Mouse (Mus musculus) liver, embryonic 15.5 days (tissue): ENCODE measurements around the gene Gm43720. TPM values are rescaled to one million over a fixed set of nuclear protein-coding genes. Genes with fewer than 3 reads are reported as not detected.

Source experiments
- ATAC-seq: fragments of 200-750 bp; cut with Nextera tagmentation; 2 replicates; pipeline ENCODE4 v1.8.0; 2017; ENCODE audit warnings: moderate number of reproducible peaks, mild to moderate bottlenecking, moderate library complexity; ENCODE audit not compliant: insufficient read depth
- H3K27ac ChIP-seq: fragments of 300-500 bp; sonication (generic); replicated peaks from 2 replicates; pipeline ENCODE4 v1.5.1; 2015; ENCODE audit warnings: mild to moderate bottlenecking, inconsistent platforms
- H3K27me3 ChIP-seq: fragments of 300-500 bp; sonication (generic); 2 replicates; pipeline ENCODE4 v1.6.1; 2015; ENCODE audit warnings: mild to moderate bottlenecking, inconsistent platforms
- H3K36me3 ChIP-seq: fragments of 300-500 bp; sonication (generic); replicated peaks from 2 replicates; pipeline ENCODE4 v1.6.1; 2015; ENCODE audit warnings: moderate library complexity, mild to moderate bottlenecking, inconsistent platforms
- H3K4me1 ChIP-seq: fragments of 300-500 bp; sonication (generic); replicated peaks from 2 replicates; pipeline ENCODE4 v1.6.1; 2015; ENCODE audit warnings: inconsistent platforms
- H3K4me2 ChIP-seq: fragments of 300-500 bp; sonication (generic); 2 replicates; pipeline ENCODE4 v1.6.1; 2015; ENCODE audit warnings: moderate library complexity, mild to moderate bottlenecking, inconsistent platforms
- H3K4me3 ChIP-seq: fragments of 300-500 bp; sonication (generic); replicated peaks from 2 replicates; pipeline ENCODE4 v1.5.1; 2015; ENCODE audit warnings: mild to moderate bottlenecking, inconsistent platforms
- H3K9ac ChIP-seq: fragments of 300-500 bp; sonication (generic); 2 replicates; pipeline ENCODE4 v1.6.1; 2015; ENCODE audit warnings: moderate library complexity, mild to moderate bottlenecking, inconsistent platforms
- H3K9me3 ChIP-seq: fragments of 300-500 bp; sonication (generic); replicated peaks from 2 replicates; pipeline ENCODE4 v1.6.1; 2016; ENCODE audit warnings: inconsistent platforms
- WGBS: fragments of 180-500 bp; shearing (Covaris S2); methylation state at CpG from one replicate; pipeline ENCODE4 v1.1.7; 2015; ENCODE audit warnings: mixed read lengths; ENCODE audit not compliant: insufficient replicate concordance; 5-methylcytosine and 5-hydroxymethylcytosine counted together
- polyA plus RNA-seq: library from polyadenylated mRNA; unstranded; fragments of >200 nt; fragmentation: Nextera tagmentation; extraction: Ambion mirVana; gene quantifications from 2 replicates; pipeline ENCODE4 v1.2.1, GENCODE M21; 2015

Gene Gm43720
- polyA plus RNA-seq, 1 experiment from 2014 or later: not detected

DNA sequence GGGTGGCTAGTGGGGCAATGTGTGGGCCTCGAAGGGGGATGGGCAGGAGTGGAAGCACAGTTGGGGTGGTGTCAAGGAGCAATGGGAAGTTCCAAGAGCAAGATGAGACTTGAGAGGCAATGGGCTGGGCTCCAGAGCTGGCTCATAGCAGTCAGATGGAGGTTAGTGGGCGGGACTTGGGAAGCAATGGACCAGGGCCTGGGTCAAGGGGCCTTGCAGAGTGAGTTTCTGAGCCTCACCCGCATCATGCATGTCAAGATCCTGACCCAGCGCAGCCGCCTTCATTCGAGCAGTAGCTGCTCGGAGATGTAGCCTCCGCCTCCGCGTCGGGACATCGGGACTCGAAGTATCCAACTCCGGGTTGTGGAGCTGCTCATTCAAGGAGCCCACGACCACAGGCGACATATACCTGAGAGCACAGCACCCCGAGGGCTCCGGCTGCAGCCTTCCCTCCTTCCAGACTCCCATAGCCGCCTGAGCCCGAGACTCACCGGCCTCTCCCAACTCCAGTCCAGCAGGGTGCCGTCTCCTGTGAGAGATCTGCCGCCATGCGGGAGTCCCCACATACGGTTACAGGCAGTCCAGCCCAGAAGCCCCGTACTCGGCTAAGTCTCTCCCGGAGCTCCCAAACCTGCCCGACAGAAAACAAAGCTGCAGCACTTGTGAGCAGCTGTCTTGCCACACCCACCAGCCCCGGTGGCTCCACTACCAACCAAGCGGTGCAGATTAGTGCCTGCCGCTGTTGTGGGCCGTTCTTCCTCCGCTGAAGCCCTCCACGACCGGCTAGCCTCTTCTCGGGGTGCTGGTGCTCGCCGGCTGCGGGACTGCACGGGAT lies 4.3 kb downstream of the Gm43720 start:
- no peak overlapping the region for H3K27ac ChIP-seq
- 64% methylated on average over 41 of the region's 41 CpGs for WGBS
- no peak overlapping the region for H3K4me3 ChIP-seq
- H3K9ac ChIP-seq: no peak overlapping the region
- peaks cover 56% of the 10 kb centered on the region for H3K27me3 ChIP-seq
- H3K9me3 ChIP-seq: no peaks in the 10 kb centered on the region
- peaks cover 16% of the 10 kb centered on the region for H3K4me1 ChIP-seq
- H3K4me2 ChIP-seq: no peak overlapping the region
- H3K36me3 ChIP-seq: no peaks in the 10 kb centered on the region
- ATAC-seq: no peak

DNA sequence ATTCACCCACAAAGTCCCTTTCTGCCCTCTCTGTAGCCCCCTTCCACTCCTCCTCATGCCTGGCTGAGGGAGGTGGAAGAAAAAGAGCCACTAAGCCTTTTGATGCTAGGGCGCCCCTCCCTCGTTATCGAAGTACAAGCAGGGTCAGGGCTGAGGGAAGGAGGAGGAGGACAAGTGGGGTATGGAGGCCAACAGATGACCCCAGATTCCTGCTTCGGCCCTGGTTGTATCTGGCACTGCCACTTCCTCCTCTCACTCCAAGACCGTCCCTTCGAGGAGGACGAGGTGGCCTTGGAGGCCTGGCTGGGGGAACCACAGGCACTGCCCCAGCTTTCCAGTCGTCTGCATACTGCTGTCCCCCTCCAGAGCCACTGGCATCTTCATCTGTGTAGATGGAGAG lies 5.6 kb downstream of the Gm43720 start:
- Histone ChIP-seq H3K27ac (no peak overlapping the region), H3K36me3 (no peaks in the 10 kb centered on the region), H3K27me3 (peaks cover 55% of the 10 kb centered on the region), H3K9me3 (no peaks in the 10 kb centered on the region), H3K4me1 (peaks cover 3% of the 10 kb centered on the region), H3K4me2 (no peak overlapping the region), H3K4me3 (no peak overlapping the region), H3K9ac (no peak overlapping the region)
- ATAC-seq: no peak
- WGBS: 50% methylated on average over 8 of the region's 8 CpGs

DNA sequence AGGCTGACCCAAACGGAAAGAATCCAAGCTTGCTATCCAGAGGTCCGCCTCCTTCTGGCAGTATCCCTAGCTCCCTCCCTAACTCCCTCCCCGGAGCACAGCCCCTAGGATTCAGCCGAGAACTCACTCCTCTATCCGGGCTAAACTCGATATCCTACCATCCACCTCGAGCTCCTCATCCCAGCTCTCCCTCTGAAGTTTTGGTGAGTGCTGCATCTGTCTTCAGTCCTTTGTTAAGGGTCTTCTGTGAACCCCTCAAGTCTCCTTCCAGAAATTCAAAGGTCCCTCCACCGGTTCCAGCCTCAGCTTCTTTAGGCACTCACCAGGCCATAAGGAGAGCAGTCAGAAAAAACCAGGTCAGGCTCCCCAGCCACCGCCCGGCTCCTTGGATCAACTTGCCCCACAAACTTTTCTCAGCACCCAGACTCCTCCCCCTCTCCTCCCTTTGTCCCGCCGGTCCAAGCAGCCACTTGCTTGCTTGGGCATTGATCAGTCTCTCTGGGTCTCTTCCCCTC lies 7.3 kb downstream of the Gm43720 start, which contains the start of gene Gal3st4:
Gene Gal3st4 (minus strand): TSS at position 432 of the 515 bp plus-strand sequence.
- Histone ChIP-seq H3K4me3 (no peak within 1 kb of the TSS), H3K9ac (no peak within 1 kb of the TSS), H3K9me3 (no peaks in the 10 kb centered on the region), H3K27me3 (peaks cover 44% of the 10 kb centered on the region), H3K4me1 (0 out of 2 replicates have a peak, but pooled peaks cover 2% of the 10 kb centered on the region), H3K27ac (no peak within 1 kb of the TSS), H3K36me3 (no peaks in the 10 kb centered on the region), H3K4me2 (no peak within 1 kb of the TSS)
- ATAC-seq: no peak
- WGBS: 16% methylated on average over 12 of the region's 12 CpGs

DNA sequence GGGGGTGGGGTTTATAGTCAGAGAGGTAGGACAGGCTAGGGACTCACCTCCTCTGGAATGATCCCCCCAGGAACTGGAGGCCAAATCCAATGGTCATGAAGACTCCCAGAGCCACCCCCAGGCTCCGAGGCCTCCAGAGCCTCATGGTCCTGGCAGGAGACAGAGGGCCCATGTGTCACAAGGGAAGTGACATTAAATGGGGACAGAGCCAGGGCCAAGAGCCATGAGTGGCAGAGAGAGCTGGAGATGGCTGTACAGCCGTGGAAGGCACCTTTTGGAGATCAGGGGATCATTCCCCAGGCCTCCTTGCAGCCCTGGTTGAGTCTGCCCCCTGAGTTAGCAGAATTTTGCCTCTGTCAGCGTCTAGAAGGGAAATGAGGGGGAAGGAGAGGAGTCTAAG lies 8.5 kb downstream of the Gm43720 start:
- H3K36me3 ChIP-seq: no peaks in the 10 kb centered on the region
- H3K4me3 ChIP-seq: no peak overlapping the region
- H3K27ac ChIP-seq: no peak overlapping the region
- WGBS: 26% methylated on average over 3 of the region's 3 CpGs
- H3K9ac ChIP-seq: no peak overlapping the region
- peaks cover 44% of the 10 kb centered on the region for H3K27me3 ChIP-seq
- ATAC-seq: no peak
- H3K4me2 ChIP-seq: no peak overlapping the region
- H3K4me1 ChIP-seq: 0 out of 2 replicates have a peak, but pooled peaks cover 2% of the 10 kb centered on the region
- H3K9me3 ChIP-seq: no peaks in the 10 kb centered on the region

DNA sequence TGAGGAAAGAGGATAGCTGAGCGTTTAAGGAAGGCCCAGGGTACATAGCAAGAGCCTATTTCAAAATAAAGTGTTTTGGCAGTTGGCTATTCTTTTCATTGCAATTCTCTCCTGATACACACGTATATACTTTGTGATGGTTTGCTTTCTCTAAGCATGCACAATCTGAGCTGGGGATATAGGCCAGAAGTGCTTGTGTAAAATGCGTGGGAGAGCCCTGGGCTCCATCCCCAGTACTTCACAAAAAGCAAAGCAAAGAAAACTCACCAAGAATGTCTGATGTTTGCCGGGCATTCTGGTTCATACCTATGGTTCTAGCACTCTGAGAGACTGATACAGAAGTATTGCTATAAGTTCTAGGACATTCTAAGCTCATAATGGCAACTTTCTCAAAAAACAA lies 10.8 kb downstream of the Gm43720 start:
- Histone ChIP-seq H3K9ac (no peak overlapping the region), H3K4me3 (no peak overlapping the region), H3K9me3 (no peaks in the 10 kb centered on the region), H3K27me3 (peaks cover 39% of the 10 kb centered on the region), H3K4me2 (no peak overlapping the region), H3K27ac (no peak overlapping the region), H3K4me1 (peaks cover 12% of the 10 kb centered on the region), H3K36me3 (no peaks in the 10 kb centered on the region)
- WGBS: 59% methylated on average over 4 of the region's 4 CpGs
- ATAC-seq: no peak

DNA sequence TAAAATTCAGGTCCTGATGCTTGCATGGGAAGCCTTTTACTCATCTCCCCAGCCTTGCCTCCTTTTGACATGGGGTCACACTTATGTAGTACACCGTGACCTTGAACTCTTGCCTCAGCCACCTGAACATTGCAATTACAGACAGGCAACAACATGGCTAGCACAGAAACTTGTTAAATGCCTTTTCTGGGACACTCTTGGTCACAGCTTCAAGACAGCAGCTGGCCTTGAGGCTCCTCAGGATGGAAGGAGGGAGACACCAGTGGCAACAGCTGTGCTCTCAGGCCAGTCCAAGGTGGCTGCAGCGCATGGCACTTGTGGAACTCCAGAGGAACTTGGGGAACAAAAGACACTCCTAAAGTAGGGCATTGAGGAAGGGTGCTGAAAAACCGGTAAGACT lies 12.6 kb downstream of the Gm43720 start:
- Histone ChIP-seq H3K4me1 (peaks cover 26% of the 10 kb centered on the region), H3K9me3 (no peaks in the 10 kb centered on the region), H3K27me3 (peaks cover 21% of the 10 kb centered on the region), H3K36me3 (no peaks in the 10 kb centered on the region), H3K4me2 (no peak overlapping the region), H3K27ac (no peak overlapping the region), H3K4me3 (no peak overlapping the region), H3K9ac (no peak overlapping the region)
- WGBS: 77% methylated on average over 3 of the region's 3 CpGs
- no peak for ATAC-seq

DNA sequence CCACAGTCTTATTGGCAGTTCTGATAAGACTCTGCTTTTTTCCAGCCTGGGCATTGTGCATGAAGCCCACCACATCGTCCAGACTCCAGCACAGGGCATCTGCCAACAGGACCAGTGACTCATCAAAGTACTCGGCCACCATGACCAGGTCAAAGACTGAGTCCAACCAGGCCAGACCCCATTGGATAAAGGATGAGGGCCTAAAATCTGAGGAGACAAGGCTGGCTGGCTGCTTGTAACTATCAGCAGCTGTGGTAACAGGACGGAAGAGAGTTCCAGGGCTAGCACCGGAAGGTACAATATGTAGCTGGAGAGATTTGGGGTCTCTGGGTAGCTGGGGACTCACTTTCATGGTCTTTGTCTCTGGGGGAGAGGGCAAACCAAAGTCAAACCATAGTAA lies 14.0 kb downstream of the Gm43720 start:
- Histone ChIP-seq H3K4me1 (peaks cover 40% of the 10 kb centered on the region), H3K27ac (no peak overlapping the region), H3K9ac (no peak overlapping the region), H3K4me2 (no peak overlapping the region), H3K4me3 (no peak overlapping the region), H3K36me3 (peaks cover 11% of the 10 kb centered on the region), H3K9me3 (no peaks in the 10 kb centered on the region), H3K27me3 (peaks cover 7% of the 10 kb centered on the region)
- no peak for ATAC-seq
- 80% methylated on average over 4 of the region's 4 CpGs for WGBS

DNA sequence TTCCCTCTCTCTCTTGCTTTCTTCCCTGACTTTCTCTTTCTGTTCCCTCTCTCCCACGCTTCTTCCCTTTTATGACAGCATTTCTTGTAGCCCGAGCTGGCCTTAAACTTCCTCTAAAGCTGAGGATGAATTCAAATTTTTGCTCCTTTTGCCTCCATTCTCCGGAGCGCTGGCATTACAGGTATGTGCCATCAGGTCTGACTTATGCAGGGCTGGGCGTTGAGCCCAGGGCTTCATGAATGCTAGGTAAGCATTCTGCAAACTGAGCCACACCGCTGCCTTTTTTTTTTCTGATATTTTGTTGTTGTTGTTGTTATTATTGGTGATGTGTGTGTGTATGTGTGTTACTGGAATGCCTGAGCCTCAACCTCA lies 15.6 kb downstream of the Gm43720 start:
- Histone ChIP-seq H3K4me1 (peaks cover 55% of the 10 kb centered on the region), H3K4me3 (peak overlapping the region; percentile 84), H3K36me3 (peaks cover 26% of the 10 kb centered on the region), H3K4me2 (peak overlapping the region; percentile 95), H3K9ac (peak overlapping the region; percentile 84), H3K9me3 (no peaks in the 10 kb centered on the region), H3K27me3 (no peaks in the 10 kb centered on the region), H3K27ac (peak overlapping the region; percentile 75)
- 10% methylated on average over 6 of the region's 6 CpGs for WGBS
- no peak for ATAC-seq

DNA sequence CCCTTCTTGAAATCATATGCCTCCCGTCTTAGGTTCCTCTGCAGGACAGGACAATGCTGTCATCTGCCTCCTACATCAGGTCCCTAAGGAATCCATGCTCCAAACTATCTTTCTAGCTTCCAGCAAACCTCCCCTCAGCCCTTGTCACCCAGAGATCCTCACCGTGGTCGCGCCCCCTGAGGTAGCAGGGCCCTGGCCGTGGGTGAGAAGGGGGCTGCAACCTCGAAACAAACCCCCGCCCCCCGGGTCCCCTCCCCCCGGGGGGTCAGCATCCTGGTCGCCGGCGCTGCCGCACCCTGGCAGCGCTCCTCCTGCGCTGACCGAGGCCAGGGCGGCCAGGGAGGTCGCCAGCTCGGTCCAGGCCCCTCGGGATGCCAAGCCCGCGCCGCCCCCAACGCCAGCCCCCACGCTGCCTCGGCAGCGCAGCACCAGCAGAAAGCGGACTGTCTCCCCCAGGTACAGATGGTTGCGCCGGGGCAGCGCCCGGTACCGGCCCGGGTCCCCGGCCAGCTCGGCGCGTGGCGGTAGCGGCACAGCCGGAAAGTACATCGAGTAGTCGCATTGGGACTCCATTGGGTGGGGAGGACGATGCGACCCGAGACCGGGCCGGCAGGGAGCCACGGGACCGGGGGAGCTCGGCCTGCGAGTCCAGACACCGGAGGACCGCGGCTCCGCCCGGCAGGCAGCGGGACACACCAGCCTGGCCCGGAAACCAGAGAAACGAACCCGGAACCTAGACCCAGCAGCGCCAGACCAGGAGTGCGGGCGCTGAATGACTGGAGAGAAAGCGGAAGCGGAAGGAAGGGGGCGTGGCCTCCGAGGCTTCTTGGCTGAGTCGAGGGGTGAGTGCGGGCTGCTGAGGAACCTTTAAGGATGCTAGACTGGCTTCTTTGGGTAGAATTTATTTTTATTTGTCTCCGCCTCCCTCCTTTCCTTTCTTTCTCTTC lies 16.2 kb downstream of the Gm43720 start, which contains the start of gene BC037034:
Gene BC037034 (minus strand): TSS at position 774 of the 947 bp plus-strand sequence.
- under 1% methylated on average over 71 of the region's 71 CpGs for WGBS
- Histone ChIP-seq H3K9ac (peak within 1 kb of the TSS; percentile 84), H3K9me3 (no peaks in the 10 kb centered on the region), H3K4me2 (peak within 1 kb of the TSS; percentile 95), H3K4me3 (peak within 1 kb of the TSS; percentile 84), H3K36me3 (peaks cover 32% of the 10 kb centered on the region), H3K27ac (peak within 1 kb of the TSS; percentile 75), H3K27me3 (no peaks in the 10 kb centered on the region), H3K4me1 (peaks cover 62% of the 10 kb centered on the region)
- peak; percentile 81 for ATAC-seq

DNA sequence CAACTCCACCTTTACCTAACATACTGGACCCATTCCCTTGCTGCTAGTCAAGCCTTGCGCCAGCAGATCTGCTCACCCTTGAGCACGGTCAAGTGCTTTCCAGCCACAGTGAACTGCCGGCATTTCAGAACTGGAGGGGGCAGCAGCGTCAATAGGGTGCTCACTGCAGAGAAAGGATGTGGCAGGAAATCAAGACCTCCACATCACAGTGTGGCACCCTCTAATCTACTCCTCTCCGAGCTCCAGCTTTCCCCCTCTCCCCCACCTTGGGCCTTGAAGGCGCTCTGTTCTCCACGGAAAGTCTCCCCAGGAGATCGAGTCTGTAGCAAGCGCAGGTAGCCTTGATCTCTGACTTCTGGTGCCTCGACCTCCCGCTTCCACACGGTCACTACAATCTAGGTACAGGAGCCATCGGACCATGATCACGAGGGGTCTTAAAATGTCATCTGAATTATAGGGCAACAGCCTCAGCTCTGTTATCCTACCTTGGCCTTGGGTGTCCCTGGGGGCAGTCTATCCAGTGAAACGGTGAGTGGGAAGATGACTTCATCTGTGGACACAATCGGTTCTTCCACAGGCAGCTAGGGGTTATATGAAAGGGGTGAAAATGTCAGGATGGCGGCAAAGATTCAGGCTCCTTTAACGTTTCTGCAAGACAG lies 17.0 kb downstream of the Gm43720 start:
- peak overlapping the region; percentile 75 for H3K27ac ChIP-seq
- peak overlapping the region; percentile 84 for H3K9ac ChIP-seq
- peaks cover 70% of the 10 kb centered on the region for H3K4me1 ChIP-seq
- peak overlapping the region; percentile 95 for H3K4me2 ChIP-seq
- ATAC-seq: no peak
- WGBS: 25% methylated on average over 18 of the region's 18 CpGs
- H3K9me3 ChIP-seq: no peaks in the 10 kb centered on the region
- H3K27me3 ChIP-seq: no peaks in the 10 kb centered on the region
- peak overlapping the region; percentile 84 for H3K4me3 ChIP-seq
- peaks cover 37% of the 10 kb centered on the region for H3K36me3 ChIP-seq
